Mouse (Mus musculus) ovary, postnatal 14 days (tissue): ENCODE measurements around the gene Gm21915.

Experiments
- DNase-seq: peaks from one replicate; pipeline ENCODE4 v3.0.0; 2022; ENCODE audit warnings: low spot score

The Gm21915 gene

GRCm38 (mm10) chr9:40666190-40666803, 4.1 kb upstream of the Gm21915 start:
- no peak for DNase-seq

- no peak for DNase-seq
These were observed 1.0 kb downstream of the Gm21915 start for GRCm38 (mm10) chr9:40671323-40671930.

- DNase-seq, result no peak
These were observed 5.0 kb downstream of the Gm21915 start for GRCm38 (mm10) chr9:40675203-40675958.

DNA sequence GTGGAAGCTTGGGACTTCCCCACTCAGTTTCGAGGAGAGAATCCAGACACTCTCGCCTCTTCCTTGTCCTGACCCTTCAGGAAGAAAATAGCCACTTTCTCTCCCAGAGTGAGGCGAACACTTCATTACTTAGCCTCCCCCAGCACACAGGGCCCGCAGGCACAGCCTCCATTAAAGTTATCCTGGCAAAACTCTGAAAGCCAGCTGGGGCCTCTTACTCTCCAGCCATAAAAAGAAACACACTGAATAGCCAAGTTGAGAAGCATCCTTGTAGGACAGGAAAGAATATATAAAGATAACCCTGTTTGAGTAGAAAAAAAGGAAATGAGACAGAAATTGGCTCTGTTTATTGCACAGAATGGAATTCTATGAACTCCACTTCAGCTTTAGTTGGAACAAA, 8.2 kb downstream of the Gm21915 start:
- DNase-seq, result no peak

GRCm38 (mm10) chr9:40685801-40686420, 15.5 kb downstream of the Gm21915 start, which contains the start of gene Clmp:
Gene Clmp (plus strand): TSS chr9:40685962.
- DNase-seq, result peak; percentile 19

DNA sequence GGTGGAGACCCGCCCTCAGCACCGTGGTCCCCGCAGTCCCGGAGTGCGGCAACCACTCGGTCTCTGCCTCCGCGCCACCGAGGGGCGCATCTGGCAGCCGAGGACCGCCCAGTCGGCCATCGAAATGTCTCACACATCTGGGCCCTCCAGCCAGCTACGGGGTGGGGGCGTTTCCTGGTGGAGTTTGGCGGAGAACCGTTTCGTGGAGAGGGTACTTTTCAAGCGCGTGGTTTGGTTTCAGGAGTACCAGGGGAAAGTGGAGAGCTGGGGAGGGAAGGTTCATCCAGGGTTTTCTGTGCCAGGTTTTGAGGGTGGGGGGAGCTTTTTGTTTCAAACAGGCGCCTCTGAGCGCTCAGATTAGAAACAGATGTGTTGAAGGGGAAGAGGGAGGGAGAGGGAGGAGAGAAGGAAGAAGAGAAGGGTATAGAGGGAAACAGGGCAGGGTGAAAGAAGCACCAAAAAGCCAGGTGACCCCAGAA, 16.0 kb downstream of the Gm21915 start:
- peak; percentile 39 for DNase-seq

GRCm38 (mm10) chr9:40687053-40687452, 16.6 kb downstream of the Gm21915 start:
- DNase-seq, result no peak

GRCm38 (mm10) chr9:40687553-40687952, 17.1 kb downstream of the Gm21915 start:
- no peak for DNase-seq

- DNase-seq, result no peak
These were observed 20.1 kb downstream of the Gm21915 start for GRCm38 (mm10) chr9:40690511-40690910.

DNA sequence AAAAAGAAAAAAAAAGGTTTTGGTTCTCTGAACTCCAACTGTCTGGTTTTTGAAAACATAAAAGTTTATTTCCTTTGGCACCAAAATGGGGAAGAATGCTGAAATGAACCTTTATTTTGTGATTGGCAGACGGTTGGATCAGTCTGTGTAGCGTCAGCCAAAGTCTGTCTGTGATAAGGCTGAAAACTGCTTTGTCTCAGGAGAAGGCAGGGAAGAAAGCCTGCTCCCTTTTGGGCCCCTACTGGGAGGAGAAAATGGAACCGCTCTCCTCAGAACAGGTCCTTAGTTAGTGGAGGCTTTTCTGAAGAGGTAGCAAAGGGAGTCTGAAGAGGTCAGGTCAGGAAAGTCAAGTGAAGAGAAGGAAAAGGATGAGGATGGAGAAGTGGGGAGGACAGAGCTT, 22.6 kb downstream of the Gm21915 start:
- no peak for DNase-seq

DNA sequence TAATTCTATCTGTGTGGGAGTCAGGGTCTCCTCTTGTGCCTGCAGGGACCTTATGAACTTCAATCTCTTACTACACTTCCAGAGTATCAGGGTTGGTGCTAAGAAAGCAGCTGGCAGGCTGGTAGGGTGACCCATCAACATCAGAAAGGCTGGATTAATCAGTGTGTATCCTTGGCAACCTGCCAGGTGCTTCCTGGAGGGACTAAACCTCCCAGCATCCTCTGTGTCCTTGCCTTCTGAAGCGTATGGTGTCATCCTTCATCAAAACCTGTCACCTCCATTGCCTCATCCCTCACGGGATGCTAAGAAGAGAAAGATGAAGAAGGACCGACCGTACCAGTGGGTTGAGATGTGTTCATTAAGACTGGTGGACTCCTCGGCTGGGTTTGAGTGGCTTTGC, 23.4 kb downstream of the Gm21915 start:
- no peak for DNase-seq

DNA sequence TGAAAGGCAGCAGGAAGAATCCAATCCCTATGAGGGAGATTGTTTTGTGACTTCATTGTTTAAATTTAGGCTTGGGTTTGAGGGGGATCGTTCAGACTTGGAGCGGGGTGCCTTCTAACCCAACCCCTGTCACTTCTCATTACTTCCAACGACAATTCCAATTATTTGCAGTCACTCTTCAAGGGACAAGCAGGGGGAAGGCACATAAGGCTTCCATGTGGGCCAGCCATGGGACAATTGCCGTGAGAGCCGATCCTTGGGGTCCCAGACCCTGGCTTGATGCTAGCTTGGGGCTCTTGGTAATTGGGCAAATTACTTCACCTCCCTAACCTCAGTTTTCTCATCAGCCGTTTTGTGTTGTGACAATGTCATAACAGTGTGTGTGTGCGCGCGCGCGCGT, 23.9 kb downstream of the Gm21915 start:
- DNase-seq, result no peak

DNA sequence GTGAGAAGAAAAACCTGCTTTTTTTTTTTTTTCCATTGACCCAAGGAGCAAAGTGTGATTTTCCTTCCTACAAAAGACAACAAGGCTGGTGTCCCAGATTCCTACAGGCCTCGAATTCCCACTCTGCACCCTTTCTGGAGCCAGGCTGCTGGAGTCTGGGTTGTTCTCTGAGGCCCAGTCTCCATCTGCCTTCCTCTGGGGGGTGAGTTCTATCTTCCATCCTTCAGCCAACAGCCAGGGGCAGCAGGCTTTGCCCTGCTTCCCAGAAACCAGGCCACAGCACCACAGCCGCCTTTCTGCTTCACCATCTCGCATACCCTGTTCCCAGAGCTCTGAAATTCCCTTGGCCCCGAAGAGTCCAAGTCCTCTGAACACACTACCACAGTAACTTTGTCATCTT, 25.7 kb downstream of the Gm21915 start:
- DNase-seq, result no peak

- DNase-seq, result no peak
These were observed 28.8 kb downstream of the Gm21915 start for GRCm38 (mm10) chr9:40699194-40699593.

- DNase-seq, result no peak
These were observed 29.8 kb downstream of the Gm21915 start for GRCm38 (mm10) chr9:40700253-40700652.

GRCm38 (mm10) chr9:40704364-40705276, 34.2 kb downstream of the Gm21915 start:
- no peak for DNase-seq

- DNase-seq, result no peak
These were observed 38.2 kb downstream of the Gm21915 start for GRCm38 (mm10) chr9:40708448-40709140.

GRCm38 (mm10) chr9:40709141-40709537, 38.7 kb downstream of the Gm21915 start:
- no peak for DNase-seq

DNA sequence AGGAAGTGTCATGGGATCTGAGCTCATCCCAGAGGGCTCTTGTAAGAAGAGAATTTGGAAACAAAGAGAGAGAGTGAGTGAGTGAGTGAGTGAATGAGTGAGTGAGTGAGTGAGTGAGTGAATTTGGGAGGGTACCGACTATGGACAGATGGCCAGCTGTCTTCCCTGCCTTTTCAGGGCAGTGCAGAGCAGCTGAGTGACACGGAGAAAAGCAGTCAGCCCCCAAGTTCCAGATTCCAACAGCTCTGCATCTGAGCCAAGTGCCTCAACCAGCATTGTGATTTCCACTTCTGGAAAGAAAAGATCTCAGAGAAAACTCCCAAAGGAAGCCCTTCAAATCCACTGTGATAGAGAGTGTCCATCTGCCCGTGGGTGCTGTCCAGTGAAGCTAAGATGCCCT, 39.2 kb downstream of the Gm21915 start:
- DNase-seq, result no peak

DNA sequence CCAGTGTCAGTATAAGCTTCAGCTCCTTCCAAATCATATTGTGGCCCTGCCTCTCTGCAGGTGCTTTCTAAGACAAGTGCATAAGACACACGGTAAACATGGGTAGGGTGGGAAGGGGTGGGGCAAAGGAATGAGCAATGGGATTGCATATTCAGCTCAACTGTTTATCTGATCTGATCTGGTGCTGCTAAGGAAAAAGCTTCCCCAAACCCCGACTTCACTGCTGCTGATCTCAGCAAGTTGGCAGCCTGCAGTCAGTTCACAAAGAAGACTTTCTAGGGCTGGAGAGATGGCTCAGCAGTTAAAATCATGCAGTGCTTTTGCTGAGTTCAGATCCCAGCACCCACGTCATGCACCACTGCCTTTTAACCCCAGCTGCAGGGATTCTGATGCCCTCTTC, 39.6 kb downstream of the Gm21915 start:
- DNase-seq, result no peak

DNA sequence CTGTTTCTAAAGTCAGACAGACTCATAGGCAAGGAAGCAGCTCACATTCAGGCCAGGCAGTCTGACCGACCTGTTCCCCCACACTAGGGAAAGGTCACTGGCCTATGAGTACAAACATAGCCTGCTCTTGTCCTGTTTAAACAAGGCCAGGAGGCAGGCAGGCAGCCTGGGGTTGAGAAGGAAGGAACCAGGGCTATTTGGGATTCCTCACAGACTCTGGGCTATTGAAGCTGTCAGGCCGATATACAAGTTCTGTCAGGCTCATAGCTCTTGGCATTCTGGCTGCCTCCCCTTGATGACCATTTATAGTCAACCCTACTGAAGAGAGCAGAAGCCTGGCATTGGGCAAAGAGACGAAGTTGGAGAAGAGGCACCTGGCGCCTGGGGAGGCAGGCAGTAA, 41.2 kb downstream of the Gm21915 start:
- no peak for DNase-seq
